Mouse (Mus musculus) NIH3T3 (cell line): ENCODE measurements at regions not wholly inside any gene's neighbourhood (a gene's known extent, or its start where the extent isn't known, plus 50 kb on each side); places are given as distances from the start of the nearest gene placed in this dataset.

ENCODE experiments used
- DNase-seq: peaks from one replicate; pipeline ENCODE4 v3.0.0-alpha.2; 2012; ENCODE audit warnings: low read depth

DNA sequence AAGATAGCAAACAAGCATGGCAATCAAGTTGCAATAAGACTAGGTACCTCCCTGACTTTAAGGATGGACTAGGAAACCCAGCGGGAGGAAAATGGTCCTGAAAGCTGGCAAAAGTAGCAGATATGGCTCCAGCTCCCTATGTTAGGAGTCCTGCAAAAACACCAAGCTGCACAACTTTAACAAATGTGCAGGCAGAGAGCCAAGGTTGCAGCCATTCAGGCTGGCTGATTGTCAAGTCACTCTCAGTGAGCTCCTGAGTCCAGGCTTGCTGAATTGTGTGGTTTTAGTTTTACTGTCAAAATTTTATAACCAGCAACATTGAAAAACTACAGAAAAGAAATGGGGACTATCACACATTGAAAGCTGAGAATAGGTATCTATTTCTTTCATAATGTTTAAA, 1122.8 kb upstream of the Slc10a2 start:
- DNase-seq, result peak; percentile 4

DNA sequence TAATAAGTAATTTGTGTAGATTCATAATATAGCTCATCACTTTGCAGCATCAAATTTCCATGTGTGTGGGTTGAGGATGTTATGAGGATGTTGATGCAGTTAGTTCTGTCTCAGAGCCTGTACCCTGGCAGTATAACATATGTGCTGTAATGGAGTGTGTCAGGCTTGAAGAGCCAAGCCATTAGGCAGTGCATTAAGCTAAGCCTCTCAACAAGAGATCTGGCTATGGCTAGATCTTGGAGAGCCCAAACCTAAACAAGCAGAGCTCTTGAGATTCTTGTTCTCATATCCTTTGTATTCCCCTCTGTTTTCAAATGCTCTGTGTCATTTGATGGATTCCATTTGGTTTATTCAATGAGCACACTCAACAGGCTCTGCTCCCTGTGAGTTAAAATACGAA, 1120.0 kb upstream of the Slc10a2 start:
- no peak for DNase-seq

- no peak for DNase-seq
Measured at GRCm38 (mm10) chr8:6207617-6208349, 1102.6 kb upstream of the Slc10a2 start.

- DNase-seq, result no peak
Measured at GRCm38 (mm10) chr8:6204051-6204745, 1099.0 kb upstream of the Slc10a2 start.

DNA sequence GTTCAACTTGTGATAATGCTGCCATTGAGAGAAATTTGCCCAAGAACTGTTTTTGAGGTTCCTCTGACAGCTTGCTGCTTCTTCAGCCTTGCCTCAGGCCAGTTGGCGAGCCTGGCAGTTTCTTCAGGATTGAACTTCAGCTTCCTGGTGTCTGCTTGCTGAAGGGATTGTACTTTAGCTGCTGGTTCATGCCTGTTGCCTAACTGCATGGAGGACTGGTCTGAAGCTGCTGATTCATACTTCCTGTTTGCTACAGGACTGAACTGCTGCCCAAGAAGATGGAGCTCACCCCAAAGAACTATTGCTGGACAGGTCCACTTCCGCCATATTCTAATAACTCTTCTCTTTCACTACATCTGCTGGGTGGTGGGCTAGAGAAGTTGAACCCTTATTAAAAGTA, 1086.3 kb upstream of the Slc10a2 start:
- DNase-seq, result peak; percentile 2

DNA sequence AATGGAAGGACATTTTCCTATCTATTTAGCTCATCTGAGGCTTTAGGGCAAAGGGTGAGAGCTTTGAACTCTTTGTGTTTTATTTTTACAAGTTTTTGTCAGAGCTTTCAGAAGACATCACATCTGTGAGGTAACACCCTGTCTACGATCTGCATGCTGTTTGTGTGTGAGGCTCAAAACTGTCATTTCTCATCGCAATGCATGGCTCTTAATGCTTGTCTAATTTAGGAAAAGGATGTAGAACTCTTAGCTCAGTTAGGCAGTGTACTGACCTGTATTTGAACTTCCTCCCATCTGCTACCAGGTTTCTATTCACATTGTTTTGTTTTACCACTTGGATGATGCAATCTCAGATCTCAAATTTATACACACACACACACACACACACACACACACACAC, 1083.3 kb upstream of the Slc10a2 start:
- DNase-seq, result no peak

- DNase-seq, result no peak
Measured at GRCm38 (mm10) chr8:6186561-6186960, 1081.4 kb upstream of the Slc10a2 start.

GRCm38 (mm10) chr8:6179602-6180001, 1074.5 kb upstream of the Slc10a2 start:
- DNase-seq, result no peak

DNA sequence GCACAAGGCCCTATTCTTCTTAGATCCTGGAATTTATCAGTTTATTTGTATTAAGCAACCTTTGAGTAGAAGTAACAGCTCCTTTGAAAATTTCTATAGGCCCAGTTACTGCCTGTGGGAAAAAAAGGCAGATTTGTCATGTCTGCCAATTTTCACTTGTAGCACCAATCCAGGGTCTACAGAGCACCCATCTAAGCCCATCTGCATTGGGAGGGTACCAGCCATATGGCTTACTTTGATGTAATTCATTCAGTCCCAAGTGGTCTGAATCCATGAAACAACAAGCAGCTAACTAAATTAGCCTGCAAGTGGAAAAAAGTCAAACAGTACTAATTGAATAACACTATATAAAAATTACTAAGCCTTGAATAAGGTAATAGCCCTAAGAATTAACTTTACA, 1061.3 kb upstream of the Slc10a2 start:
- DNase-seq, result no peak

GRCm38 (mm10) chr8:6165230-6165629, 1060.1 kb upstream of the Slc10a2 start:
- DNase-seq, result no peak

- DNase-seq, result no peak
Measured at GRCm38 (mm10) chr8:6164758-6165157, 1059.6 kb upstream of the Slc10a2 start.

DNA sequence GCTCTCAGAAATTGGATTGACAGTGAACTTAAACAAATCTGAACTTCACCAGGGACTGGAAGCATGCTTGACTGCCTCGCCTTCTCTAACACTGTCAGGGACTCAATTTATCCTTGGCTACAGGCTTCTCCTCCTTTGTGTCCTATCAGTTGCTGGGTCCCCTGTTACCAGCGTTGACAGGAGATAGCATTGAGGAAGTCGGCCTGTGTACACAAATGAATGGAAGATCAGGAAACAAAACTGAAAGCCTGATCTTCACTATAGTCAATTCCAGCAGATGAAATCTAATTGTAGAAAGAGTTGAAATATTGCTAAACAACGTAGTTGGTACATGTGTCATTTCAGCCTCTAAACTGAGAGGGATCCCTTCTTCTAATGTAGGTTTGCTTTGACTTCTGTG, 1039.4 kb upstream of the Slc10a2 start:
- DNase-seq, result no peak

DNA sequence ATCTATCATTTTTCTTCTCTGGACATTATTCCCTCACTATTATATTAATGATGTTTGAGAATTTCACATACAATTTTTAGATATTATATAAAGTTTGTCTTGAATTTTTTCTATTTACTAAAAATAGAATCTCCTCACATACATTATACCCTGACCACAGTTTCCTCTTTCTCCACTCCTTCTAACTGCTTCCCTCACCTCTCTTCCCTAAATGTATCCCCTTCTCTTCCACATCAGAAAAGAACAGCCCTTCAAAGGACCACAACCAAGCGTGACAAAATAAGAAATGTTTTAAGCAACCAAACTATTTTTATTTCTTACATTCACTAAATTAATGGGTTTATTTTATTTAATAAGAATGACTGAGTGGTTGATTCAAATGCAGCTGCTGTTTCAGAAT, 1034.9 kb upstream of the Slc10a2 start:
- DNase-seq, result no peak

DNA sequence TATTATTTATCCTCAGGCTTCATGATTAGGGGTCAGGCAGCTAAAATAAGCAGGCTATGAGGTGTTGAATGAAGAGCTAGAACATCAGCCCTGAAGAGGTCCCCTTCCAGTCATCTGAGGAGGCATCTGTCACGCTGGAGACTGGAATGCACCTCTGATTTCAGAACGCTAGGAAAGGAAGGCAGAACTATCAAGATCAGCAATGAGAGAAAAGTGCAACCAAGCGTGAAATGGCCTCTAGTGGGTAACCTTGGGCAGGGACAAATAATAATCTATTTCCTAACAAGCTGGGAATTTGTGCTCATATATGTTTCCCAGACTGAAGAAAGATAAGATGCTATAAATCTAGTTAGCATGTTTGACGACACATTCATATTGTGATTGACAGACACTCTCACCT, 1034.0 kb upstream of the Slc10a2 start:
- DNase-seq, result no peak

DNA sequence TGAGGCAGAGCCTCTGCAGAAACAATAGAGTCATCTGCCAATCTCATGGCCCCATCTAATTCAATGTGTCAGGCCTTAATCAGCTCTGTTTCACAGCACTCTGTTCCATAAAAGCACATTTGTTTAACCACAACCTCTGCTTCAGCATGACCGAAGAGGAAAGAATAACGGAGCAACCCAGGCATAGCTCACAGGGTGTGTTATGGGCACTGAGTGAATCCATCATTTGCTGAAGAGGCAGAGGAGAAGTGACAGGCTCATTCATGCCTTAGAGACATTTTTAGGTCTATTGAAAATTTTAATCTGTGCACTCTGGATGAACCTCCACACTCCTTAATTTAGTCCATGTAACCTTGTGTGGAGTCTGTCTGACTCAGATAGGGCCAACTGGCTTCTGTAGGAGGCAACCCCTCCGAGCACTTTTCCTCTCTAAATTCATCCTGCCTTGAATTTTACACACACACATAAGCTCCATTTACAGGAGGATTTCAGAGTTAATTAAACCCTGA, 1027.1 kb upstream of the Slc10a2 start:
- no peak for DNase-seq

DNA sequence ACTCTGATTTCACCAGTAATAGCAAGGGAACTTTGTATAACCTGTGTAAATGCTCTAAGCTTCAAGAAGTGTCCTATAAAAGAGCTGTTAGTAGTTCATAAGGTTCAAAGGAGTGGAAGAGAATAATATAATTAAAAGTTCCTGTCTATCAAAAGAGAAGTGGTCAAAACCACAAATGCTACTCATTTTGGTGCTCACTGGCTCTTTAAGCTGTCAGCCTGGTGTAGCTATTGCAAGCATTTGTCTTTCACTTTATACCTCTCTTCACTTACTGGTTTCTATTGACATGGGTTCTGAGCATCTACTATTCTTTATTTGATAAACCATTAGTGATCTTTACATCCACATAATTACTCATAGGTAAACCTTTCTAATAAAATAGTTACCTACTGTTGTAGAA, 1020.1 kb upstream of the Slc10a2 start:
- DNase-seq, result no peak

- no peak for DNase-seq
Measured at GRCm38 (mm10) chr8:6119506-6119905, 1014.4 kb upstream of the Slc10a2 start.

GRCm38 (mm10) chr8:6111351-6111750, 1006.2 kb upstream of the Slc10a2 start:
- no peak for DNase-seq

GRCm38 (mm10) chr8:6090028-6090427, 984.9 kb upstream of the Slc10a2 start:
- DNase-seq, result no peak

GRCm38 (mm10) chr8:6043939-6044577, 938.9 kb upstream of the Slc10a2 start:
- peak; percentile 49 for DNase-seq

DNA sequence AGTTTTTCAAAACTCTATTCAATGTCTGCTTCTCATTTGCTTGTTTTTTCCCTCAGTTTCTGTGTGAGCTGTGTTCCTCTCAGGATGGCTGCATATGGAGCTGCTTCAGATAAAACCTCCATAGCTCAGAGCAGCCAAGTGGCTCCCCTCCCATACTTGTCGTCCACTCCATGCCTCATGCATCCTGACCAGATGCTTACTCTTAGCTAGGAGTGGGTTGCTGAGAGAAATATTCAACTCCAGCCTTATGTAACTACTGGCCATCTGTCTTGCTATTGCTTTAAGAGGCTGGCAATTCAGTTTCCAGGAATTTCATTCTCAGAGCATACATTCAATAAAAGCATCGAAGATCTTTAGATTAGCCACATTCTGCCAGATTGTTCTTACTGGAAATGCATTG, 907.1 kb upstream of the Slc10a2 start:
- no peak for DNase-seq

GRCm38 (mm10) chr8:6011182-6011581, 906.0 kb upstream of the Slc10a2 start:
- no peak for DNase-seq

- no peak for DNase-seq
Measured at GRCm38 (mm10) chr8:6010712-6011111, 905.6 kb upstream of the Slc10a2 start.
